Mouse (Mus musculus) erythroblast, embryonic 14.5 days (primary cell): ENCODE results near the gene Pdzph1. TPM values are rescaled to one million over a fixed set of nuclear protein-coding genes. Genes with fewer than 3 reads are reported as not detected.

Experiments used
- H3K27me3 ChIP-seq: 2 replicates; pipeline ENCODE4 v1.6.1; 2012; ENCODE audit warnings: inconsistent platforms; ENCODE audit not compliant: control insufficient read depth
- H3K36me3 ChIP-seq: 2 replicates; pipeline ENCODE4 v1.6.1; 2012; ENCODE audit warnings: mild to moderate bottlenecking, inconsistent platforms; ENCODE audit not compliant: control insufficient read depth
- H3K4me1 ChIP-seq: 2 replicates; pipeline ENCODE4 v1.6.1; 2012; ENCODE audit warnings: inconsistent platforms; ENCODE audit not compliant: control insufficient read depth
- H3K4me3 ChIP-seq: replicated peaks from 2 replicates; pipeline ENCODE3; 2012; ENCODE audit warnings: moderate library complexity, mild to moderate bottlenecking, inconsistent platforms
- H3K9me3 ChIP-seq: 2 replicates; pipeline ENCODE4 v1.6.1; 2012; ENCODE audit warnings: low read length, inconsistent platforms, mixed read lengths; ENCODE audit not compliant: control insufficient read depth
- GATA1 ChIP-seq: IDR thresholded peaks from 2 replicates; pipeline ENCODE4 v1.6.1; 2012; ENCODE audit warnings: low read length, inconsistent platforms, mixed read lengths
- TAL1 ChIP-seq: IDR thresholded peaks from 3 replicates; pipeline ENCODE4 v1.6.1; 2012; ENCODE audit warnings: low read length, inconsistent platforms, mixed read lengths
- polyA plus RNA-seq: library from polyadenylated mRNA; stranded (reverse); fragments of >175 nt; gene quantifications from 2 replicates; pipeline ENCODE4 v1.2.3, GENCODE M21; 2012

Gene Pdzph1
- polyA plus RNA-seq, 1 experiment = not detected

GRCm38 (mm10) chr17:59011546-59012307 lies 20.6 kb upstream of the Pdzph1 start:
- H3K36me3 ChIP-seq = peaks cover 31% of the 10 kb centered on the region
- peak overlapping the region; percentile 76 for H3K4me3 ChIP-seq
- TF ChIP-seq TAL1 = no peak
- H3K9me3 ChIP-seq = no peaks in the 10 kb centered on the region
- H3K27me3 ChIP-seq = no peaks in the 10 kb centered on the region
- H3K4me1 ChIP-seq = peaks cover 20% of the 10 kb centered on the region

GRCm38 (mm10) chr17:58973237-58973636 lies 17.9 kb downstream of the Pdzph1 start:
- TF ChIP-seq TAL1 = no peak
- TF ChIP-seq GATA1 = no peak
- Histone ChIP-seq H3K9me3 (no peaks in the 10 kb centered on the region), H3K4me3 (no peak overlapping the region), H3K4me1 (no peaks in the 10 kb centered on the region), H3K27me3 (no peaks in the 10 kb centered on the region), H3K36me3 (no peaks in the 10 kb centered on the region)

GRCm38 (mm10) chr17:58959905-58960304 lies 31.3 kb downstream of the Pdzph1 start:
- Histone ChIP-seq H3K27me3 (no peaks in the 10 kb centered on the region), H3K36me3 (no peaks in the 10 kb centered on the region), H3K9me3 (no peaks in the 10 kb centered on the region), H3K4me1 (no peaks in the 10 kb centered on the region), H3K4me3 (no peak overlapping the region)
- no peak for TF ChIP-seq TAL1
- TF ChIP-seq GATA1 = no peak

GRCm38 (mm10) chr17:58957055-58957454 lies 34.1 kb downstream of the Pdzph1 start:
- H3K27me3 ChIP-seq = no peaks in the 10 kb centered on the region
- TF ChIP-seq GATA1 = no peak
- TF ChIP-seq TAL1 = no peak
- no peak overlapping the region for H3K4me3 ChIP-seq
- H3K4me1 ChIP-seq = no peaks in the 10 kb centered on the region
- H3K9me3 ChIP-seq = no peaks in the 10 kb centered on the region
- no peaks in the 10 kb centered on the region for H3K36me3 ChIP-seq

GRCm38 (mm10) chr17:58943015-58943822 lies 48.0 kb downstream of the Pdzph1 start:
- H3K4me1 ChIP-seq = no peaks in the 10 kb centered on the region
- TF ChIP-seq GATA1 (no peak), TAL1 (no peak)
- H3K4me3 ChIP-seq = no peak overlapping the region
- H3K27me3 ChIP-seq = no peaks in the 10 kb centered on the region
- H3K9me3 ChIP-seq = no peaks in the 10 kb centered on the region
- no peaks in the 10 kb centered on the region for H3K36me3 ChIP-seq

GRCm38 (mm10) chr17:58938598-58938997 lies 52.6 kb downstream of the Pdzph1 start:
- Histone ChIP-seq H3K4me1 (peaks cover 2% of the 10 kb centered on the region; the same call in 1 of the 2 replicates), H3K36me3 (no peaks in the 10 kb centered on the region), H3K9me3 (no peaks in the 10 kb centered on the region), H3K4me3 (no peak overlapping the region), H3K27me3 (no peaks in the 10 kb centered on the region)
- TF ChIP-seq TAL1 (no peak), GATA1 (no peak)

GRCm38 (mm10) chr17:58937533-58937932 lies 53.6 kb downstream of the Pdzph1 start:
- no peaks in the 10 kb centered on the region for H3K9me3 ChIP-seq
- H3K36me3 ChIP-seq = no peaks in the 10 kb centered on the region
- H3K27me3 ChIP-seq = no peaks in the 10 kb centered on the region
- H3K4me1 ChIP-seq = peaks cover 5% of the 10 kb centered on the region; the same call in 1 of the 2 replicates
- no peak overlapping the region for H3K4me3 ChIP-seq
- TF ChIP-seq TAL1 (no peak), GATA1 (no peak)

- no peak for TF ChIP-seq TAL1
- Histone ChIP-seq H3K27me3 (no peaks in the 10 kb centered on the region), H3K4me1 (peaks cover 8% of the 10 kb centered on the region), H3K36me3 (no peaks in the 10 kb centered on the region), H3K4me3 (no peak overlapping the region), H3K9me3 (no peaks in the 10 kb centered on the region)
Observed at GRCm38 (mm10) chr17:58932983-58933280, 58.2 kb downstream of the Pdzph1 start.

GRCm38 (mm10) chr17:58932279-58932982 lies 58.7 kb downstream of the Pdzph1 start:
- TF ChIP-seq TAL1 (no peak), GATA1 (no peak)
- peaks cover 6% of the 10 kb centered on the region for H3K4me1 ChIP-seq
- H3K36me3 ChIP-seq = no peaks in the 10 kb centered on the region
- H3K27me3 ChIP-seq = no peaks in the 10 kb centered on the region
- H3K4me3 ChIP-seq = no peak overlapping the region
- H3K9me3 ChIP-seq = no peaks in the 10 kb centered on the region
